Mouse (Mus musculus): ENCODE measurements around the gene Ppp2r3c. TPM values are rescaled to one million over a fixed set of nuclear protein-coding genes. Genes with fewer than 3 reads are reported as not detected.

Ppp2r3c gene
- total and polyA plus RNA-seq, 3 experiments, result 13.7 to 36.8 (median 31.1) TPM

DNA sequence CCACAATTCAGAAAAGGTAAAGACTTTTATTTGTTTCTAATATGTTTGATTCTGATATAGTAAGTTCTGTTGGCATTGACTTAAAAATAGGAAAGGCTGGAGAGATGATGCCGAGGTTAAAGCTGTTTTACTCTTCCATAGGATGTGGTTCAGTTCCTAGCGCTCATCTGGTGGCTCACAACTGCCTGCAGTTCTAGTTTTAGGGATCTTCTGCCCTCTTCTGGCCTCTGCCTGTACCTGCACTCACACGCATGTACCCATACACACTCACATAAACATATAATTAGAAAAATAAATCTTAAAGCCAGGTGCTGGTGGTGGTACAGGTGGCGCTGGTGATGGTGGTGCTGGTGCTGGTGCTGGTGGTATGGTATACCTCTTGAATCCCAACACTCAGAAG is 3.6 kb upstream of the Ppp2r3c start:
- dilution Hi-C loops (cut with MboI; ENCODE audit: extremely low pct_ligation_motif_present, extremely low pct_unique_long_range_greater_than_20kb, low sequenced_read_pairs) (no loop called here), in situ Hi-C loops (cut with MboI; ENCODE audit: low pct_ligation_motif_present, low pct_unique_long_range_greater_than_20kb, low sequenced_read_pairs) (no loop called here)
- H3K9me3 ChIP-seq (replicated peaks; ENCODE audit: low read length), result no peaks in the 10 kb centered on the region
- H3K4me1 ChIP-seq (ENCODE audit: control insufficient read depth in 1 of 2, insufficient read depth in 2 of 2), result peaks cover 0 to 14% of the 10 kb centered on the region in 2 experiments; a peak in 2 of 4 replicates
- H3K27ac ChIP-seq (ENCODE audit: insufficient read depth, low read depth), result no peak overlapping the region
- H3K79me2 ChIP-seq (replicated peaks; ENCODE audit: control insufficient read depth, extremely low read depth, insufficient read depth, poor library complexity, severe bottlenecking), result peaks cover 33% of the 10 kb centered on the region
- no peak overlapping the region for H3K4me2 ChIP-seq (ENCODE audit: insufficient read depth, low read depth, poor library complexity, severe bottlenecking)
- peaks cover 21 to 50% of the 10 kb centered on the region in 2 experiments for H3K36me3 ChIP-seq (replicated peaks in 1 of 2; ENCODE audit: control insufficient read depth in 1 of 2, insufficient read depth in 1 of 2, low read length in 1 of 2)
- TF ChIP-seq CTCF (conservative IDR thresholded peaks at IDR 0.05 in 1 of 2, IDR thresholded peaks at IDR 0.05 in 1 of 2; ENCODE audit: low read depth in 2 of 2, low read length in 2 of 2) (peak in 1 of 2 experiments; percentile 11; a peak in 1 of 4 replicates), MAZ (IDR thresholded peaks at IDR 0.05; ENCODE audit: low read depth, low read length) (no peak), MAFK (IDR thresholded peaks at IDR 0.05; ENCODE audit: insufficient replicate concordance, low read length) (no peak), CHD2 (IDR thresholded peaks at IDR 0.05; ENCODE audit: low read length) (no peak)
- no peaks in the 10 kb centered on the region for H3K27me3 ChIP-seq (replicated peaks)
- no peak for DNase-seq (ENCODE audit: extremely low read depth)
- H3K9ac ChIP-seq (ENCODE audit: insufficient read depth, low read depth), result no peak overlapping the region
- H3K4me3 ChIP-seq (replicated peaks in 1 of 3; ENCODE audit: low read depth in 2 of 3, low read length in 2 of 3, poor library complexity in 1 of 3), result no peak overlapping the region

GRCm38 (mm10) chr12:55301472-55302300 is 1.1 kb downstream of the Ppp2r3c start:
- Histone ChIP-seq H3K4me2 (ENCODE audit: insufficient read depth, low read depth, poor library complexity, severe bottlenecking) (peak overlapping the region; percentile 97), H3K9ac (ENCODE audit: insufficient read depth, low read depth) (peak overlapping the region; percentile 97), H3K79me2 (replicated peaks; ENCODE audit: control insufficient read depth, extremely low read depth, insufficient read depth, poor library complexity, severe bottlenecking) (peaks cover 55% of the 10 kb centered on the region), H3K9me3 (replicated peaks; ENCODE audit: low read length) (no peaks in the 10 kb centered on the region), H3K36me3 (replicated peaks in 1 of 2; ENCODE audit: control insufficient read depth in 1 of 2, insufficient read depth in 1 of 2, low read length in 1 of 2) (peaks cover 20 to 38% of the 10 kb centered on the region in 2 experiments), H3K27ac (ENCODE audit: insufficient read depth, low read depth) (peak overlapping the region; percentile 75; the same call in 1 of the 2 replicates), H3K4me1 (ENCODE audit: control insufficient read depth in 1 of 2, insufficient read depth in 2 of 2) (peaks cover 2 to 38% of the 10 kb centered on the region in 2 experiments; a peak in 2 of 4 replicates), H3K4me3 (replicated peaks in 1 of 3; ENCODE audit: low read depth in 2 of 3, low read length in 2 of 3, poor library complexity in 1 of 3) (peak overlapping the region; percentile 56 to 88 (median 69)), H3K27me3 (replicated peaks) (no peaks in the 10 kb centered on the region)
- no peak; the same call in 1 of the 2 replicates for TF ChIP-seq CHD1 (IDR thresholded peaks at IDR 0.05; ENCODE audit: low read depth, low read length)
- peak; percentile 71 for TF ChIP-seq MXI1 (IDR thresholded peaks at IDR 0.05; ENCODE audit: low read depth, low read length)
- no peak for TF ChIP-seq JUN (IDR thresholded peaks at IDR 0.05; ENCODE audit: insufficient read depth, low read depth, low read length)
- TF ChIP-seq ZNF384 (IDR thresholded peaks at IDR 0.05; ENCODE audit: low read depth, low read length), result no peak
- TF ChIP-seq SIN3A (IDR thresholded peaks at IDR 0.05; ENCODE audit: low read length), result peak; percentile 51; the same call in 1 of the 2 replicates
- TF ChIP-seq BHLHE40 (IDR thresholded peaks at IDR 0.05; ENCODE audit: low read depth, low read length), result peak; percentile 60; the same call in 1 of the 2 replicates
- TF ChIP-seq UBTF (IDR thresholded peaks at IDR 0.05; ENCODE audit: low read depth, low read length), result 0 out of 2 replicates have a peak, but pooled peaks have one; percentile 21
- TF ChIP-seq MYC (IDR thresholded peaks at IDR 0.05; ENCODE audit: low read depth, low read length), result peak; percentile 81
- no peak for TF ChIP-seq TCF12 (IDR thresholded peaks at IDR 0.05; ENCODE audit: low read depth, low read length)
- TF ChIP-seq EP300 (IDR thresholded peaks at IDR 0.05; ENCODE audit: low read length), result no peak
- 0 out of 2 replicates have a peak, but pooled peaks have one; percentile 23 for TF ChIP-seq IRF4 (IDR thresholded peaks at IDR 0.05; ENCODE audit: low read depth, low read length)
- peak; percentile 85 for TF ChIP-seq MAX (IDR thresholded peaks at IDR 0.05; ENCODE audit: low read length)
- TF ChIP-seq ZKSCAN1 (IDR thresholded peaks at IDR 0.05; ENCODE audit: borderline replicate concordance, low read depth, low read length), result no peak
- TF ChIP-seq CTCF (conservative IDR thresholded peaks at IDR 0.05 in 1 of 2, IDR thresholded peaks at IDR 0.05 in 1 of 2; ENCODE audit: low read depth in 2 of 2, low read length in 2 of 2), result no peak
- TF ChIP-seq NRF1 (IDR thresholded peaks at IDR 0.05; ENCODE audit: low read depth, low read length), result no peak
- TF ChIP-seq MAZ (IDR thresholded peaks at IDR 0.05; ENCODE audit: low read depth, low read length), result 0 out of 2 replicates have a peak, but pooled peaks have one; percentile 17
- in situ Hi-C loops (cut with MboI; ENCODE audit: low pct_ligation_motif_present, low pct_unique_long_range_greater_than_20kb, low sequenced_read_pairs), result no loop called here
- DNase-seq (ENCODE audit: extremely low read depth), result peak; percentile 34
- dilution Hi-C loops (cut with MboI; ENCODE audit: extremely low pct_ligation_motif_present, extremely low pct_unique_long_range_greater_than_20kb, low sequenced_read_pairs), result no loop called here
